Mouse (Mus musculus): ENCODE data around the gene Erbin. TPM values are rescaled to one million over a fixed set of nuclear protein-coding genes. Genes with fewer than 3 reads are reported as not detected.

The Erbin gene
- polyA plus RNA-seq, 1 experiment, result 15.7 TPM

DNA sequence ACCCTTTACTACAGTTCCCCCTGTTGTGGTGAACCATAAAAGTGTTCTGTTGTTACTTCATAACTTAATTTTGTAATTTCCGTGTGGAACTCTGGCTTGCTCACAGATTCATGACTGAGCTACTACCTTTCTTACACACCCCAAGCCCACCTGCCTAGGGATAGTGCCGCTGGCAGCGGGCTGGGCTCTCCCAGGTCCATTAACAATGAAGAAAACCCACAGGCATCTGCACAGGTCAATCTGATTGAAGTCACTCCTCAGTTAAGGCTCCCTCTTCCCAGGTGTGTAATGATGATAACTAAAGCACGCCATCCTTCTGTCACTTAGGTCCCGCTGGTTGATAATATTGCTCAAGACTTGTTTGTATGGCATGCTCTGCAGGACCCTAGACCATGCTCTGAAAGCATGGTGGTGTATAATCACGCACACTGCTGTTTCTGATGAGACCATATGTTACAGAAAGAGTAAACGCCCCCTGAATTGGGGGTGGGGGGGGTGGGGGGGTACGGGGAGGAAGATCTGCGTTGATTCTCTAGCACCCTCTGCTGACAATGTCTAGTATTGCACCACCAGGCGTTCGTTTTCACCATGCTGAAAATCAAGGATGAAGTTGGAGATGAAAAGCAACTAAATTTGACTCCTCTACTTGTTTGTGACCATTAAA lies 140.3 kb downstream of the Erbin start:
- WGBS, result 32% methylated on average over 11 of the region's 11 CpGs
- H3K27me3 ChIP-seq (ENCODE audit: control insufficient read depth, insufficient read depth, low read length), result no peaks in the 10 kb centered on the region
- no peak overlapping the region for H3K4me3 ChIP-seq (ENCODE audit: low read depth, low read length)
- peak; percentile 72; the same call in 1 of the 2 replicates for TF ChIP-seq CTCF (IDR thresholded peaks at IDR 0.05; ENCODE audit: extremely low read depth, insufficient read length, insufficient replicate concordance, low read depth, low read length)
- no peak for TF ChIP-seq POLR2A (IDR thresholded peaks at IDR 0.05; ENCODE audit: low read depth, low read length)
- no peak overlapping the region for H3K27ac ChIP-seq (ENCODE audit: insufficient read depth, low read depth, low read length)
- H3K4me1 ChIP-seq (ENCODE audit: control insufficient read depth, insufficient read depth, insufficient read length, low read length), result no peaks in the 10 kb centered on the region
- H3K36me3 ChIP-seq (ENCODE audit: control insufficient read depth, insufficient read depth, low read length), result no peaks in the 10 kb centered on the region

DNA sequence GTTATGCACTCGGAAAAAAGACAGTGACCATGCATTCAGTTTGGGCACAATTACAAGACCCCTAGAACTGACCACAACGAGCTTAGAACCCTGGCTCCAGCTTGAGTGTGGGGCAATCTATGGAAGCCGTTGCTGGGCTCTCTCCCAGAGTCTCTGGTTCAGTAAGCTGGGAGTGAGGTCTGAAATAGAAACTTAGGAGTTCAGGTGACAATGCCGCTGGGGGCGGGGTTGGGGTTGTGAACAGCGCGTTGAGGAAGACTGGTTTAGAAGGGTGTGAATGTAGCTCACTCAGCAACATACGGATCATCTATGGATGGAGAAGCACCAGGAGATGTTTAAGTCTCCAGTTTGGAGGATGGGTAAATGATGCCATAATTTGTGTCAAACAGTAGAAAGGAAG lies 143.2 kb downstream of the Erbin start:
- TF ChIP-seq CTCF (IDR thresholded peaks at IDR 0.05; ENCODE audit: extremely low read depth, insufficient read length, insufficient replicate concordance, low read depth, low read length) (no peak), POLR2A (IDR thresholded peaks at IDR 0.05; ENCODE audit: low read depth, low read length) (no peak)
- Histone ChIP-seq H3K4me1 (ENCODE audit: control insufficient read depth, insufficient read depth, insufficient read length, low read length) (peaks cover 4% of the 10 kb centered on the region; the same call in 1 of the 2 replicates), H3K27ac (ENCODE audit: insufficient read depth, low read depth, low read length) (no peak overlapping the region), H3K27me3 (ENCODE audit: control insufficient read depth, insufficient read depth, low read length) (no peaks in the 10 kb centered on the region), H3K36me3 (ENCODE audit: control insufficient read depth, insufficient read depth, low read length) (no peaks in the 10 kb centered on the region), H3K4me3 (ENCODE audit: low read depth, low read length) (no peak overlapping the region)
- 70% methylated on average over 8 of the region's 8 CpGs for WGBS

DNA sequence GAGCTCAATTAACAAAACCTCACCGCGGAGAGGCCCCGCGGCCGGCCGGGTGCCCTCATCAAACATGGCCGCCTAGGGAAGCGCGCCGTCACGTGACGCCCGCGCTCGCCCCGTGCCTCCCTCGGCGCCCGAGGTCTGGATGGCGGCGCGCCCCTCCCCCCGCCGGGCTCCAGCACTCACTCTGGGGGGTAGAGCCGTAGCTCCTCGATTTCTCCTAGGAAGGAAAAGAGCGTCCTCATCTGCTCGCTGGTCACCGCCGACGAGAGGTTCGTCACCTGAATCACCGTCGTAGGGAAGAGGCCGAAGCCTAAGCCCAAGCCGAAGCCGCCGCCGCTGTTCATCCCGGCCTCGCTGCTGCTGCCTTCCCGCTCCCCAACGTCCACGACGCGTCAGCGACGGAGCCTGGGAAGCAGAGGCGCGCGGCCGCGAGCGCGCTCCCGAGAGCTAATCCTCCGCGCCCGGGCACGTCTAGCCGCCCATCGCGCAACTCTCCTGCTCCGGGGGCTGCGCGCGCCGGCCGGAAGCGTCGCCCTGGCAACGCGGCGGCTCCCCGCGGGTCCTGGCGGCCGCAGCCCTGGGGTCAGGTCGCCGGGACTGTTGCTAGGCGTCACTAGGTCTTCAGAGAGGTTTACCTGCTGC lies 146.1 kb downstream of the Erbin start, which contains the start of gene Srek1:
Gene Srek1 (minus strand): TSS at position 490 of the 639 bp plus-strand sequence.
- H3K27me3 ChIP-seq (ENCODE audit: control insufficient read depth, insufficient read depth, low read length), result no peaks in the 10 kb centered on the region
- peaks cover 4% of the 10 kb centered on the region; the same call in 1 of the 2 replicates for H3K4me1 ChIP-seq (ENCODE audit: control insufficient read depth, insufficient read depth, insufficient read length, low read length)
- peak; percentile 53 for TF ChIP-seq POLR2A (IDR thresholded peaks at IDR 0.05; ENCODE audit: low read depth, low read length)
- no peak for TF ChIP-seq CTCF (IDR thresholded peaks at IDR 0.05; ENCODE audit: extremely low read depth, insufficient read length, insufficient replicate concordance, low read depth, low read length)
- peak within 1 kb of the TSS; percentile 92 for H3K27ac ChIP-seq (ENCODE audit: insufficient read depth, low read depth, low read length)
- H3K4me3 ChIP-seq (ENCODE audit: low read depth, low read length), result peak within 1 kb of the TSS; percentile 78
- under 1% methylated on average over 79 of the region's 81 CpGs for WGBS
- no peaks in the 10 kb centered on the region for H3K36me3 ChIP-seq (ENCODE audit: control insufficient read depth, insufficient read depth, low read length)

DNA sequence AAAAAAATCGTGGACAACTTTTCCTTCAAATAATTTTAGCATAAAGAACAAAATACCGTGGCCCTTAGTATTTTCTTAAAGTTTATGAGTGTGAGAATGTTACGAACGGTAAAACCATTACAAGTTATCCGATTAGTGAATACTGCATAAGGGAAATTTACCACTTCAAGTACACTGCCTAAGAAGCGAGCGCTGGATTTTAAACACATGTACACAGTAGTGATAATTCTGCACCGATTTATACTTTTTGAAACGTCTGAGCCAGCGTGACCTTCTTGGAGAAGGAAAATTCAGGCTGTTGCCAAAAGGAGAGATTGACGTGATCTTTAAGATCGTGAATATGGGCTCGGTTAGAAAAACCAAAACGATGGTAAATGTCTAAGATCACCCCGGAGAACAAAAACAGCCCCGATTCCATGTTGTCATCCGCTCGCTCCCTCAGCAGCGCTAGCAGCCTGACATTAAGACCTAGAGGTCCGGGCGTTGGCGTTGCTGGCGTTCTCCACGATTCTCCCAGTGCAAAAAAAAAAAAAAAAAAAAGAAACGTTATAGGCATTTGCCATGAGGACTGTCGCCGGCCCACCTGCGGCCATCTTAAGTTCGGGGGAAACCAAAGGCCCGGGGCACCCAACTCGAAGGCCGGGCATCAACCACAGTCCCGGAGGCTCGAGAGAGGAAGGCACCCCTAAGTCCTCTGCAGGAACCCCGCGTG lies 146.8 kb downstream of the Erbin start:
- peak overlapping the region; percentile 92 for H3K27ac ChIP-seq (ENCODE audit: insufficient read depth, low read depth, low read length)
- TF ChIP-seq CTCF (IDR thresholded peaks at IDR 0.05; ENCODE audit: extremely low read depth, insufficient read length, insufficient replicate concordance, low read depth, low read length), result 0 out of 2 replicates have a peak, but pooled peaks have one; percentile 4
- no peak for TF ChIP-seq POLR2A (IDR thresholded peaks at IDR 0.05; ENCODE audit: low read depth, low read length)
- WGBS, result under 1% methylated on average over 36 of the region's 36 CpGs

DNA sequence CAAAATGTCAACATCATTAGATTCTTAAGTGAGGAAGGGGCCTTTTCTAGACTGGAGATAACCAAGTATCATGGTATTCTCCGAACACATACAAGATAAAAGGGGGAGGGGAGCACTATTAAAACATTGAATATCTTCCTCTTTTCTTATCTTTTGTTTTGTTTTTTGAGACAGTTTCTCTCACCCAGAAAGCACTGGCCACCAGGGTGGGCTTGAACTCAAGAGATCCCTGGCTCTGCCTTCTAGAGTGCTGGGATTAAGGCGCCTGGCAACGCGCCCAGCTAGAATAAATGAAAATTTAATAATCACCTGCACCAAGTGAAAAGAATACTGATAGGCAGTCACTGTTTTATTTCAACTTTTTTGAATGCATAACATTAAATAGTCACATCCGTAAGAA lies 147.4 kb downstream of the Erbin start:
- H3K4me1 ChIP-seq (ENCODE audit: control insufficient read depth, insufficient read depth, insufficient read length, low read length), result peaks cover 4% of the 10 kb centered on the region; the same call in 1 of the 2 replicates
- H3K27me3 ChIP-seq (ENCODE audit: control insufficient read depth, insufficient read depth, low read length), result no peaks in the 10 kb centered on the region
- 28% methylated on average over 5 of the region's 5 CpGs for WGBS
- no peak overlapping the region for H3K4me3 ChIP-seq (ENCODE audit: low read depth, low read length)
- peaks cover 2% of the 10 kb centered on the region for H3K36me3 ChIP-seq (ENCODE audit: control insufficient read depth, insufficient read depth, low read length)
- TF ChIP-seq CTCF (IDR thresholded peaks at IDR 0.05; ENCODE audit: extremely low read depth, insufficient read length, insufficient replicate concordance, low read depth, low read length) (no peak), POLR2A (IDR thresholded peaks at IDR 0.05; ENCODE audit: low read depth, low read length) (no peak)
- H3K27ac ChIP-seq (ENCODE audit: insufficient read depth, low read depth, low read length), result no peak overlapping the region

More for the DNA sequence above, 146.8 kb downstream of the Erbin start:
- H3K36me3 ChIP-seq (ENCODE audit: control insufficient read depth, insufficient read depth, low read length), result peaks cover 2% of the 10 kb centered on the region
- H3K4me3 ChIP-seq (ENCODE audit: low read depth, low read length), result peak overlapping the region; percentile 78
- H3K4me1 ChIP-seq (ENCODE audit: control insufficient read depth, insufficient read depth, insufficient read length, low read length), result peaks cover 4% of the 10 kb centered on the region; the same call in 1 of the 2 replicates
- no peaks in the 10 kb centered on the region for H3K27me3 ChIP-seq (ENCODE audit: control insufficient read depth, insufficient read depth, low read length)

DNA sequence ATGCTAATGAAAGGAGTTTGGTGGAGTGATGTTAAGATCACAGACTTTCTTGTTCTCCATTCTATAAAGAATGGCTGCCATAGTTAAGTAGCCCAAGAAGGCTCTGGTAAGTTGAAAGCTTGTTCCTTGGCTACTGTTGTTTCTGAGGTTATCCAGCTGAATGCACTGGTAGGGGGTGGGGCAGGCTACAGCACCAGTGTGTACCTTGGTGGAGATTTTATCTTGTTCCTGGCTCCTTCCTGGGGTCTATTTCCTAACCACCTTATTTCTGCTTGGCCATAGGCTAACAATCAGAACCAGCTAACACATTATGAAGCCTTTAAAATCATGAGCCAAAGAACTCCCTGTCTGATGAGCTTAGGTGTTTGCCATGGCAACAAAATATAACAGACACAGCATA lies 149.5 kb downstream of the Erbin start:
- Histone ChIP-seq H3K36me3 (ENCODE audit: control insufficient read depth, insufficient read depth, low read length) (peaks cover 4% of the 10 kb centered on the region), H3K4me3 (ENCODE audit: low read depth, low read length) (no peak overlapping the region), H3K27me3 (ENCODE audit: control insufficient read depth, insufficient read depth, low read length) (no peaks in the 10 kb centered on the region), H3K27ac (ENCODE audit: insufficient read depth, low read depth, low read length) (no peak overlapping the region), H3K4me1 (ENCODE audit: control insufficient read depth, insufficient read depth, insufficient read length, low read length) (peaks cover 4% of the 10 kb centered on the region; the same call in 1 of the 2 replicates)
- TF ChIP-seq CTCF (IDR thresholded peaks at IDR 0.05; ENCODE audit: extremely low read depth, insufficient read length, insufficient replicate concordance, low read depth, low read length) (no peak), POLR2A (IDR thresholded peaks at IDR 0.05; ENCODE audit: low read depth, low read length) (no peak)

Other genes with a start within 250 kb of the Erbin start
- 7.9 and 16.5 TPM in 2 replicates for gene Srek1, start 145.9 kb downstream of the Erbin start, polyA plus RNA-seq (2012; rRNA removed)
- 2.0 and 3.1 TPM in 2 replicates for gene Nln, start 189.1 kb upstream of the Erbin start, polyA plus RNA-seq (2012; rRNA removed)
- 0.47 and 0.48 TPM in 2 replicates for gene Sgtb, start 189.2 kb upstream of the Erbin start, polyA plus RNA-seq (2012; rRNA removed)